Mouse (Mus musculus) cerebellum, adult 2 months (tissue): ENCODE results near the gene Ubb.

Experiments used
- CTCF ChIP-seq: fragments of 200-500 bp; IDR thresholded peaks from 2 replicates; pipeline ENCODE4 v1.5.1; 2011; ENCODE audit warnings: low read depth, mild to moderate bottlenecking, control low read depth, low read length, moderate library complexity, borderline replicate concordance; ENCODE audit not compliant: insufficient read depth
- POLR2A ChIP-seq: fragments of 200-500 bp; IDR thresholded peaks from 2 replicates; pipeline ENCODE4 v1.6.1; 2011; ENCODE audit warnings: low read length, control low read depth, borderline replicate concordance; ENCODE audit not compliant: insufficient read depth

DNA sequence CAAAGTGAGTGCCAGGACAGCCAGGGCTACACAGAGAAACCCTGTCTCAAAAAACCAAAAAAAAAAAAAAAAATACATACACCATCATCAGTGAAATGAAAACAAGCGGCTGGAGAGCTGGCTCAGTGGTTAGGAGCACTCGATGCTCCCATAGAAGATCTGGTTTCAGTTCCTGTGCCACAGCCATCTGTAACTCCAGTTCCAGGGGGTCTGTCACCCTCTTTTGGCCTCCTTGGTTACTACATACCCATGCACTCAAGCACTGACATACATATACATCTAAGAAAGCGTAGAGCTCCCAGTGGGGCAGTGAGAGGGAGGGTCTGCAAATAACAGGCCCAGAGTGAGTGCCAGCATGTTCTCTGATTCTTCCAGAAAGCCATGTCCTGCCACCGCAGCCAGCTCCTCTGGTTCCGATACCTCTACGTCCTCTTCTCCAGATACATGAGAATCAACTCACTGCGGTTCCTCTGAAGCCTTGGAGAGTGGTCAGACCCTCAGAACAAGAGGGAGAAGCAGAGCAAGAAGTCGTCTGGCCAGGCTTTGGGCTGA, 38.4 kb upstream of the Ubb start:
- no peak for TF ChIP-seq POLR2A
- no peak for TF ChIP-seq CTCF
